Mouse (Mus musculus) kidney, embryonic 16.5 days (tissue): ENCODE data around the gene 4933417A18Rik. TPM values are rescaled to one million over a fixed set of nuclear protein-coding genes. Genes with fewer than 3 reads are reported as not detected.
A peak's percentile ranks its signal among the peaks of the same experiment; 100 is the strongest.
"Not testable (repeated sequence)": the region's sequence is repeated elsewhere in the genome, so short reads cannot be mapped to it uniquely, and the experiment has no call there.

Experiments used
- ATAC-seq: fragments of 200-750 bp; cut with Nextera tagmentation; 2 replicates; pipeline ENCODE4 v1.8.0; 2017; ENCODE audit warnings: moderate TSS enrichment; ENCODE audit not compliant: low FRiP score, low TSS enrichment
- H3K27ac ChIP-seq: fragments of 300-500 bp; sonication (generic); 2 replicates; pipeline ENCODE4 v1.5.1; 2014; ENCODE audit warnings: low read length
- H3K27me3 ChIP-seq: fragments of 300-500 bp; sonication (generic); 2 replicates; pipeline ENCODE4 v1.6.1; 2014; ENCODE audit warnings: low read length, control low read depth, mixed read lengths; ENCODE audit not compliant: insufficient read depth
- H3K36me3 ChIP-seq: fragments of 300-500 bp; sonication (generic); 2 replicates; pipeline ENCODE4 v1.6.1; 2014; ENCODE audit warnings: low read length, control low read depth, mixed read lengths; ENCODE audit not compliant: insufficient read depth
- H3K4me1 ChIP-seq: fragments of 300-500 bp; sonication (generic); 2 replicates; pipeline ENCODE4 v1.6.1; 2014; ENCODE audit warnings: low read length, control low read depth, mixed read lengths; ENCODE audit not compliant: insufficient read depth
- H3K4me2 ChIP-seq: fragments of 300-500 bp; sonication (generic); replicated peaks from 2 replicates; pipeline ENCODE4 v1.6.1; 2014; ENCODE audit warnings: low read depth, low read length
- H3K4me3 ChIP-seq: fragments of 300-500 bp; sonication (generic); 2 replicates; pipeline ENCODE4 v1.5.1; 2014; ENCODE audit warnings: mild to moderate bottlenecking, low read length
- H3K9ac ChIP-seq: fragments of 300-500 bp; sonication (generic); replicated peaks from 2 replicates; pipeline ENCODE4 v1.6.1; 2014; ENCODE audit warnings: low read length
- H3K9me3 ChIP-seq: fragments of 300-500 bp; sonication (generic); 2 replicates; pipeline ENCODE4 v1.6.1; 2016; ENCODE audit warnings: low read length, control low read depth
- WGBS: fragments of 180-500 bp; shearing (Covaris S2); extraction: QIAGEN DNeasy Blood & Tissue Kit; methylation state at CpG from one replicate; pipeline ENCODE4 v1.1.7; 2014; 5-methylcytosine and 5-hydroxymethylcytosine counted together
- polyA plus RNA-seq: library from polyadenylated mRNA; unstranded; fragments of >200 nt; fragmentation: Nextera tagmentation; extraction: Ambion mirVana; gene quantifications from 2 replicates; pipeline ENCODE4 v1.2.1, GENCODE M21; 2015

The 4933417A18Rik gene
- polyA plus RNA-seq, 1 experiment from 2014 or later: not detected

- H3K4me1 ChIP-seq: no peaks in the 10 kb centered on the region
- ATAC-seq: no peak
- no peaks in the 10 kb centered on the region for H3K9me3 ChIP-seq
Observed at GRCm38 (mm10) chr13:34942370-34942769, 18.2 kb downstream of the 4933417A18Rik start.

GRCm38 (mm10) chr13:34951437-34951836, 27.2 kb downstream of the 4933417A18Rik start:
- not testable (repeated sequence) for H3K4me1 ChIP-seq, H3K36me3 ChIP-seq, H3K4me3 ChIP-seq, H3K9me3 ChIP-seq, H3K4me2 ChIP-seq, H3K27ac ChIP-seq, ATAC-seq, H3K27me3 ChIP-seq, H3K9ac ChIP-seq
- WGBS: 88% methylated on average over 2 of the region's 2 CpGs

More at GRCm38 (mm10) chr13:34942370-34942769, 18.2 kb downstream of the 4933417A18Rik start:
- H3K36me3 ChIP-seq: no peaks in the 10 kb centered on the region
- H3K27ac ChIP-seq: no peak overlapping the region
- H3K27me3 ChIP-seq: no peaks in the 10 kb centered on the region
- H3K4me3 ChIP-seq: no peak overlapping the region
- H3K4me2 ChIP-seq: no peak overlapping the region
- no peak overlapping the region for H3K9ac ChIP-seq

- Histone ChIP-seq H3K9me3 (no peaks in the 10 kb centered on the region), H3K4me1 (no peaks in the 10 kb centered on the region), H3K9ac (no peak overlapping the region), H3K36me3 (no peaks in the 10 kb centered on the region), H3K4me2 (no peak overlapping the region), H3K27ac (no peak overlapping the region), H3K27me3 (no peaks in the 10 kb centered on the region), H3K4me3 (no peak overlapping the region)
- 86% methylated on average over 4 of the region's 4 CpGs for WGBS
- ATAC-seq: no peak
Observed at GRCm38 (mm10) chr13:34956901-34957300, 32.7 kb downstream of the 4933417A18Rik start.

- not testable (repeated sequence) for H3K9ac ChIP-seq, H3K27me3 ChIP-seq, H3K27ac ChIP-seq, H3K4me1 ChIP-seq, H3K4me2 ChIP-seq, H3K9me3 ChIP-seq, ATAC-seq, H3K4me3 ChIP-seq, H3K36me3 ChIP-seq
- 83% methylated on average over 3 of the region's 3 CpGs for WGBS
Observed at GRCm38 (mm10) chr13:34958158-34958557, 33.9 kb downstream of the 4933417A18Rik start.

GRCm38 (mm10) chr13:34960996-34961770, 37.0 kb downstream of the 4933417A18Rik start:
- WGBS: 90% methylated on average over 4 of the region's 4 CpGs
- no peak overlapping the region for H3K27ac ChIP-seq
- ATAC-seq: no peak
- H3K36me3 ChIP-seq: no peaks in the 10 kb centered on the region
- peaks cover 11% of the 10 kb centered on the region; the same call in 1 of the 2 replicates for H3K4me1 ChIP-seq
- no peak overlapping the region for H3K4me2 ChIP-seq
- H3K4me3 ChIP-seq: no peak overlapping the region
- H3K9me3 ChIP-seq: no peaks in the 10 kb centered on the region
- H3K27me3 ChIP-seq: peaks cover 3% of the 10 kb centered on the region; the same call in 1 of the 2 replicates
- no peak overlapping the region for H3K9ac ChIP-seq

- peak; percentile 93 for ATAC-seq
- H3K9me3 ChIP-seq: no peaks in the 10 kb centered on the region
- no peaks in the 10 kb centered on the region for H3K36me3 ChIP-seq
- peaks cover 3% of the 10 kb centered on the region; the same call in 1 of the 2 replicates for H3K27me3 ChIP-seq
- no peak within 1 kb of the TSS for H3K27ac ChIP-seq
- H3K4me3 ChIP-seq: peak within 1 kb of the TSS; percentile 59
- H3K4me1 ChIP-seq: peaks cover 11% of the 10 kb centered on the region; the same call in 1 of the 2 replicates
- 2% methylated on average over 32 of the region's 32 CpGs for WGBS
- peak within 1 kb of the TSS; percentile 74 for H3K9ac ChIP-seq
- peak within 1 kb of the TSS; percentile 93 for H3K4me2 ChIP-seq
Observed at GRCm38 (mm10) chr13:34963511-34964397, 39.5 kb downstream of the 4933417A18Rik start, which contains the start of gene Eci3. Gene Eci3 (minus strand): TSS chr13:34963810.

GRCm38 (mm10) chr13:34964419-34964818, 40.2 kb downstream of the 4933417A18Rik start:
- Histone ChIP-seq H3K4me1 (peaks cover 11% of the 10 kb centered on the region; the same call in 1 of the 2 replicates), H3K4me3 (peak overlapping the region; percentile 59), H3K4me2 (peak overlapping the region; percentile 93), H3K9me3 (no peaks in the 10 kb centered on the region), H3K9ac (peak overlapping the region; percentile 53; the same call in 1 of the 2 replicates), H3K27me3 (peaks cover 3% of the 10 kb centered on the region; the same call in 1 of the 2 replicates), H3K27ac (no peak overlapping the region), H3K36me3 (no peaks in the 10 kb centered on the region)
- ATAC-seq: no peak
- WGBS: 3% methylated on average over 14 of the region's 14 CpGs

GRCm38 (mm10) chr13:34964866-34965265, 40.7 kb downstream of the 4933417A18Rik start:
- Histone ChIP-seq H3K27ac (no peak overlapping the region), H3K4me1 (peaks cover 11% of the 10 kb centered on the region; the same call in 1 of the 2 replicates), H3K9ac (no peak overlapping the region), H3K9me3 (no peaks in the 10 kb centered on the region), H3K27me3 (peaks cover 3% of the 10 kb centered on the region; the same call in 1 of the 2 replicates), H3K4me3 (peak overlapping the region; percentile 59), H3K36me3 (no peaks in the 10 kb centered on the region), H3K4me2 (peak overlapping the region; percentile 93)
- 14% methylated on average over 5 of the region's 5 CpGs for WGBS
- no peak for ATAC-seq

GRCm38 (mm10) chr13:34965647-34966046, 41.4 kb downstream of the 4933417A18Rik start:
- 65% methylated on average over 9 of the region's 9 CpGs for WGBS
- H3K27me3 ChIP-seq, H3K27ac ChIP-seq: not testable (repeated sequence)

More at GRCm38 (mm10) chr13:34965647-34966046, 41.4 kb downstream of the 4933417A18Rik start:
- not testable (repeated sequence) for H3K9me3 ChIP-seq, H3K9ac ChIP-seq, H3K4me3 ChIP-seq, H3K36me3 ChIP-seq, H3K4me2 ChIP-seq
- H3K4me1 ChIP-seq: peaks cover 11% of the 10 kb centered on the region; the same call in 1 of the 2 replicates
- ATAC-seq: peak; percentile 52; the same call in 1 of the 2 replicates
